ENCODE assay signal across 8 mouse cellular contexts in genomic region chr11:98909654-98910053, GRCm38 (mm10). TPM values are rescaled to one million over a fixed set of nuclear protein-coding genes. Genes with fewer than 3 reads are reported as not detected.
A peak's percentile ranks its signal among the peaks of the same experiment; 100 is the strongest.
DNase-seq lines count a peak whose midpoint lies in the region; ATAC-seq and TF ChIP-seq lines count a peak whose summit lies in the region.

No protein-coding gene starts in this region.

- peak overlapping the region; percentile 24 for H3K4me2 ChIP-seq in forebrain, embryonic 14.5 days (ENCODE audit: low read length)
- H3K4me2 ChIP-seq in intestine, postnatal 0 days (replicated peaks; ENCODE audit: low read depth) = no peak overlapping the region
- H3K4me2 ChIP-seq in limb, embryonic 12.5 days = peak overlapping the region; percentile 88
- no peak overlapping the region; the same call in 1 of the 2 replicates for H3K4me2 ChIP-seq in stomach, postnatal 0 days (replicated peaks; ENCODE audit: low read depth)

- no peak overlapping the region for H3K27ac ChIP-seq in bone marrow macrophage, adult 2 months (ENCODE audit: insufficient read depth, low read depth, low read length)
- no peak overlapping the region for H3K27ac ChIP-seq in forebrain, embryonic 14.5 days (ENCODE audit: low read depth, low read length)
- no peak overlapping the region for H3K27ac ChIP-seq in intestine, postnatal 0 days (ENCODE audit: low read depth, low read length)
- H3K27ac ChIP-seq in limb, embryonic 12.5 days = no peak overlapping the region
- no peak overlapping the region for H3K27ac ChIP-seq in stomach, postnatal 0 days (replicated peaks)

- H3K36me3 ChIP-seq in forebrain, embryonic 14.5 days (ENCODE audit: control insufficient read depth, insufficient read depth, low read length) = peaks cover 53% of the 10 kb centered on the region
- no peaks in the 10 kb centered on the region for H3K36me3 ChIP-seq in intestine, postnatal 0 days (ENCODE audit: control insufficient read depth, insufficient read depth)
- H3K36me3 ChIP-seq in limb, embryonic 12.5 days = peaks cover 63% of the 10 kb centered on the region
- no peaks in the 10 kb centered on the region for H3K36me3 ChIP-seq in stomach, postnatal 0 days (ENCODE audit: control insufficient read depth, insufficient read depth, low read length)

- TF ChIP-seq POLR2A in bone marrow macrophage, adult 2 months (IDR thresholded peaks at IDR 0.05; ENCODE audit: borderline replicate concordance, low read depth, low read length) = no peak

- no peaks in the 10 kb centered on the region for H3K27me3 ChIP-seq in forebrain, embryonic 14.5 days (replicated peaks; ENCODE audit: control insufficient read depth, insufficient read depth, low read length)
- H3K27me3 ChIP-seq in intestine, postnatal 0 days (replicated peaks; ENCODE audit: control insufficient read depth, insufficient read depth, low read length) = no peaks in the 10 kb centered on the region
- H3K27me3 ChIP-seq in limb, embryonic 12.5 days = no peaks in the 10 kb centered on the region
- H3K27me3 ChIP-seq in stomach, postnatal 0 days (ENCODE audit: control insufficient read depth, insufficient read depth, low read length) = no peaks in the 10 kb centered on the region

- peak; percentile 19; the same call in 1 of the 2 replicates for TF ChIP-seq CTCF in bone marrow macrophage, adult 2 months (IDR thresholded peaks at IDR 0.05; ENCODE audit: low read depth, low read length)
- TF ChIP-seq CTCF in intestine, postnatal 0 days (IDR thresholded peaks at IDR 0.05; ENCODE audit: low read depth) = peak; percentile 83
- peak; percentile 86 for TF ChIP-seq CTCF in stomach, postnatal 0 days (IDR thresholded peaks at IDR 0.05; ENCODE audit: low read depth)

- H3K9me3 ChIP-seq in forebrain, embryonic 14.5 days (replicated peaks; ENCODE audit: control insufficient read depth, low read length) = no peaks in the 10 kb centered on the region
- H3K9me3 ChIP-seq in intestine, postnatal 0 days (ENCODE audit: control insufficient read depth) = no peaks in the 10 kb centered on the region
- H3K9me3 ChIP-seq in limb, embryonic 12.5 days = no peaks in the 10 kb centered on the region
- H3K9me3 ChIP-seq in stomach, postnatal 0 days (ENCODE audit: control insufficient read depth, low read length) = no peaks in the 10 kb centered on the region

- H3K4me1 ChIP-seq in bone marrow macrophage, adult 2 months (ENCODE audit: control insufficient read depth, insufficient read depth, low read length) = peaks cover 8% of the 10 kb centered on the region
- H3K4me1 ChIP-seq in forebrain, embryonic 14.5 days (ENCODE audit: control insufficient read depth, insufficient read depth, low read length) = peaks cover 9% of the 10 kb centered on the region
- peaks cover 4% of the 10 kb centered on the region; the same call in 1 of the 2 replicates for H3K4me1 ChIP-seq in intestine, postnatal 0 days (replicated peaks; ENCODE audit: control insufficient read depth, insufficient read depth, low read length)
- peaks cover 16% of the 10 kb centered on the region for H3K4me1 ChIP-seq in limb, embryonic 12.5 days (replicated peaks)
- no peaks in the 10 kb centered on the region for H3K4me1 ChIP-seq in stomach, postnatal 0 days (replicated peaks; ENCODE audit: control insufficient read depth, insufficient read depth)

- ATAC-seq in forebrain, embryonic 14.5 days = no peak
- ATAC-seq in intestine, postnatal 0 days = no peak
- no peak for ATAC-seq in limb, embryonic 12.5 days (ENCODE audit: insufficient number of reproducible peaks, insufficient read depth, low FRiP score, low TSS enrichment, low read depth)
- 0 out of 2 replicates have a peak, but pooled peaks have one; percentile 9 for ATAC-seq in monocyte, adult 5-6 weeks (replicated peaks; ENCODE audit: insufficient number of reproducible peaks, low FRiP score, low TSS enrichment, poor library complexity, severe bottlenecking)
- ATAC-seq in stomach, postnatal 0 days (ENCODE audit: low FRiP score, low TSS enrichment) = no peak

- no peak overlapping the region for H3K4me3 ChIP-seq in bone marrow macrophage, adult 2 months (ENCODE audit: insufficient read depth, low read length)
- no peak overlapping the region for H3K4me3 ChIP-seq in forebrain, embryonic 14.5 days (ENCODE audit: low read depth, low read length)
- H3K4me3 ChIP-seq in intestine, postnatal 0 days (ENCODE audit: low read depth, low read length) = no peak overlapping the region
- H3K4me3 ChIP-seq in limb, embryonic 12.5 days (replicated peaks) = peak overlapping the region; percentile 58
- no peak overlapping the region for H3K4me3 ChIP-seq in stomach, postnatal 0 days (ENCODE audit: low read depth, low read length)

- DNase-seq in heart, adult 18-20 months = peak; percentile 63 to 87
- DNase-seq in heart, adult 8-10 months (ENCODE audit: low spot score) = no peak
- peak; percentile 82 for DNase-seq in forebrain, embryonic 14.5 days (ENCODE audit: low spot score)
- DNase-seq in stomach, postnatal 0 days (ENCODE audit: low spot score) = peak; percentile 84

- H3K9ac ChIP-seq in forebrain, embryonic 14.5 days (ENCODE audit: low read length) = peak overlapping the region; percentile 21; the same call in 1 of the 2 replicates
- H3K9ac ChIP-seq in intestine, postnatal 0 days (ENCODE audit: low read depth, low read length) = no peak overlapping the region
- H3K9ac ChIP-seq in limb, embryonic 12.5 days (replicated peaks) = no peak overlapping the region; the same call in 1 of the 2 replicates
- H3K9ac ChIP-seq in stomach, postnatal 0 days (ENCODE audit: low read length) = no peak overlapping the region; the same call in 1 of the 2 replicates

- TF ChIP-seq EP300 in stomach, postnatal 0 days (optimal IDR thresholded peaks at IDR 0.05) = no peak

- 37% methylated on average over 6 of the region's 6 CpGs for WGBS in forebrain, embryonic 14.5 days
- 31% methylated on average over 6 of the region's 6 CpGs for WGBS in intestine, postnatal 0 days
- 57% methylated on average over 6 of the region's 6 CpGs for WGBS in limb, embryonic 12.5 days
- WGBS in stomach, postnatal 0 days = 27% methylated on average over 6 of the region's 6 CpGs

RNA-seq across cellular contexts. Expression of gene Cdc6, which starts 2.1 kb away (rescaled TPM):
- under 1 TPM; 0.40 to 0.41 TPM for total RNA-seq in heart, adult 18-20 months (2021)
- total RNA-seq in heart, adult 8-10 months (2022) = under 1 TPM; 0.16 to 0.49 (median 0.25) TPM
- polyA plus RNA-seq in bone marrow macrophage, adult 2 months (2012; ENCODE audit: insufficient read depth, insufficient read length, missing spikeins) = 4.8 and 6.9 TPM in 2 replicates
- 14.1 and 16.4 TPM in 2 replicates for polyA plus RNA-seq in forebrain, embryonic 14.5 days (2014; fragmentation: Nextera tagmentation; extraction: Ambion mirVana)
- polyA plus RNA-seq in intestine, postnatal 0 days (2015; fragmentation: Nextera tagmentation; extraction: Ambion mirVana) = 4.0 and 4.5 TPM in 2 replicates
- polyA plus RNA-seq in limb, embryonic 12.5 days (2016; fragmentation: Nextera tagmentation; extraction: Ambion mirVana) = 44.8 and 48.5 TPM in 2 replicates
- total RNA-seq in monocyte, adult 5-6 weeks (2017) = 0.67 to 1.7 TPM (median 0.75 TPM) in 3 replicates
- 6.6 and 7.0 TPM in 2 replicates for polyA plus RNA-seq in stomach, postnatal 0 days (2015; fragmentation: Nextera tagmentation; extraction: Ambion mirVana)

RNA-seq across cellular contexts. Expression of gene Rara, which starts 18.0 kb away (rescaled TPM):
- total RNA-seq in heart, adult 18-20 months (2021) = 10 to 100 TPM in 1 of 2 experiments, 1 to 10 TPM in 1; 8.7 to 10.1 TPM
- 10 to 100 TPM; 10.8 to 13.5 (median 11.9) TPM for total RNA-seq in heart, adult 8-10 months (2022)
- polyA plus RNA-seq in bone marrow macrophage, adult 2 months (2012; ENCODE audit: insufficient read depth, insufficient read length, missing spikeins) = 24.0 and 25.9 TPM in 2 replicates
- 8.2 and 9.8 TPM in 2 replicates for polyA plus RNA-seq in forebrain, embryonic 14.5 days (2014; fragmentation: Nextera tagmentation; extraction: Ambion mirVana)
- polyA plus RNA-seq in intestine, postnatal 0 days (2015; fragmentation: Nextera tagmentation; extraction: Ambion mirVana) = 22.2 and 22.4 TPM in 2 replicates
- polyA plus RNA-seq in limb, embryonic 12.5 days (2016; fragmentation: Nextera tagmentation; extraction: Ambion mirVana) = 47.1 TPM in 2 replicates
- total RNA-seq in monocyte, adult 5-6 weeks (2017) = 61.0 to 76.9 TPM (median 62.9 TPM) in 3 replicates
- polyA plus RNA-seq in stomach, postnatal 0 days (2015; fragmentation: Nextera tagmentation; extraction: Ambion mirVana) = 20.1 and 25.9 TPM in 2 replicates

RNA-seq across cellular contexts. Expression of gene Wipf2, which starts 46.2 kb away (rescaled TPM):
- 10 to 100 TPM in 1 of 2 experiments, 1 to 10 TPM in 1; 7.3 to 10.1 TPM for total RNA-seq in heart, adult 18-20 months (2021)
- total RNA-seq in heart, adult 8-10 months (2022) = 10 to 100 TPM in 3 of 4 experiments, 1 to 10 TPM in 1; 9.4 to 12.6 (median 11.5) TPM
- polyA plus RNA-seq in bone marrow macrophage, adult 2 months (2012; ENCODE audit: insufficient read depth, insufficient read length, missing spikeins) = 16.9 and 20.5 TPM in 2 replicates
- polyA plus RNA-seq in forebrain, embryonic 14.5 days (2014; fragmentation: Nextera tagmentation; extraction: Ambion mirVana) = 3.3 and 3.7 TPM in 2 replicates
- 3.9 and 5.0 TPM in 2 replicates for polyA plus RNA-seq in intestine, postnatal 0 days (2015; fragmentation: Nextera tagmentation; extraction: Ambion mirVana)
- polyA plus RNA-seq in limb, embryonic 12.5 days (2016; fragmentation: Nextera tagmentation; extraction: Ambion mirVana) = 5.6 and 5.8 TPM in 2 replicates
- total RNA-seq in monocyte, adult 5-6 weeks (2017) = 5.3 to 13.1 TPM (median 7.1 TPM) in 3 replicates
- polyA plus RNA-seq in stomach, postnatal 0 days (2015; fragmentation: Nextera tagmentation; extraction: Ambion mirVana) = 4.9 and 5.3 TPM in 2 replicates

Comparison
In these comparisons a context has a peak if more than half of its experiments do, and no peak if none do; other contexts are left out.
1. CTCF ChIP-seq: peak in every context shown above with its lines; median percentile 86 in stomach, postnatal 0 days; 83 in intestine, postnatal 0 days; 19 in bone marrow macrophage, adult 2 months.
2. H3K4me2 ChIP-seq: peak in forebrain, embryonic 14.5 days (single experiment) and limb, embryonic 12.5 days (single experiment); none in intestine, postnatal 0 days (single experiment) and stomach, postnatal 0 days (single experiment).